Mouse (Mus musculus): Measurements from ENCODE around the gene Fam222a.

Fam222a gene

DNA sequence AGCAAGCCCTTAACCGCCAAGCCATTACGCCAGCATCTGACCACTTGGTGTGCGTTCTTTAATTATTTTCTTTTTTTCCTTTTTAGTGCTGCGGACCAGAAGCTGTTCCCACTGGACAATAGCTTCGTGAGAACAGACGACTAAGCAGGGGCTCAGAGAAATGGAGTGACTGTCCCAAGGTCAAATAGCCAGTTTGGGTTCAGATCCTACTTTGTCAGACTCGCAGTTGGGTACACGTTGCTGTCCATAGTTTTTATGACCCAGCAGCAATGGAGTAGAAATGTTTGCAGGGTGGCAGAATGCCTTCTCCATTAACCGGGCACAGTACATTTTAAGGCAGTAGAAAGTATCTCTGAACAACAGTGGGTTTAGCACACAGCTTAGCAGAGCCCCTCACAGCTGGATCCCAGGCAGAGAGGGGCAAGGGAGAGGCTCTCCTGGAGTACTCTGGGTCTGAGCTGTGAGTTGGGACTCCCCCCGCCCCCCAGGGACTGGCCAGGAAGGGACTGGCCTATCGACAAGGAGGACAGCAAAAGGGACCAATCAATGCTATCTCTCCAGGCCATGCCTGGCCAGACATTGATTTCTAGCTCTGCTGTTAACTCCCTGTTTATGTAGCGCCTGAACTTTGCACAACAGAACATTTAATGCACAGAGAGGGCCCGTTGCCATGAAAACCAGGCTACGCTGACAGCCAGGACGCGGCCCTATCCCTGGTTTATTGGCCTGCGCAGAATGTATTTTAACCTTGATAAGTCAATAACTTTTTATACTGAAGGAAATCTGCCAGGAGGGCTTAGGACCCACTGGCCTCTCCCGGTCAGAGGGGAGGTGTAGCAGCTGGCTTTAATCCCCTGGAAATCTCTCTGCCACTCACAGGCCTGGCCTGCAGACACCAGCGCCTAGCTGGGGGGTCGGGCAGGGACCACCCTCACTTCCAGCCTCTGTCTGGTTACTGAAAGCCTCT is 9.8 kb upstream of the Fam222a start:
- DNase-seq (ENCODE audit: low spot score in 2 of 2), result no peak

DNA sequence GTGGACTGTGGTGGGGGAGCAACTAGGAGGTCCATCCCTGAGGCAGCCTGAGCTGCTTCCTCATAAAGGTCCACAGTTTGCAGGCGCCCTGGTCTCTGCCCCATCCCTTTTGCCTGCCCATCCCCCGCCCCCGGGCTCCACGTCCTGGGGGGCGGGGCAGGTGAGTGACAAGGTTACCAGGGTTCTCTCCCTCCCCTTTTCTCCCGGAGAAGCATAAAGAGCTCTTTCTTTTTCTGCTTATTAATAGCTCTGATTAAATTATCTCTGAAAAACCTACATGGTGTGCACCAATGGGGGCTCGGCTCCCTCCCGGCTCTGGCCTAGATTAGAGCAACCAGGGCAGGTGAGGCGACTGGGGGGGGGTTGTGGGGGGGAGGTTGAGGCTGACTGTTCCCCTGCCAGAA is 7.3 kb upstream of the Fam222a start:
- no peak for DNase-seq (ENCODE audit: low spot score in 2 of 2)

DNA sequence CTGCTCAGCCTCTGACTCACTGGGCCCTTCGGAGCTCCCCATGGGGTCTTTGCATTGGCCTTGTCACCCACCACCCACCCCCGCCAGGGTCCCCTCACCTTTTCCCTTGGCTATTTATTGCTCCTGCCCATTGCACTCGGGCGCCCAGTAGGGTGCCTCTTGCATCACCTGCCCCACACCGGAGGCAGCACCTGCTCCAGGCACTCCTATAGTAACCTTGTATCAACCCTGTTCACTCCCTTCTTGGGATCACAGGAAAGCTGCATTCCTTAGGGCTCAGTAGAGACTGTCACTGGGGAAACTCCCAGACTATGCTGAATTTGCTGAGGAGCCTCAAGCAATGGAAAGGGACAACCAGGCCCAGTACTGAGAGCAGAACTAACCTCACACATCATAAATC is 6.9 kb upstream of the Fam222a start:
- no peak for DNase-seq (ENCODE audit: low spot score in 2 of 2)

DNA sequence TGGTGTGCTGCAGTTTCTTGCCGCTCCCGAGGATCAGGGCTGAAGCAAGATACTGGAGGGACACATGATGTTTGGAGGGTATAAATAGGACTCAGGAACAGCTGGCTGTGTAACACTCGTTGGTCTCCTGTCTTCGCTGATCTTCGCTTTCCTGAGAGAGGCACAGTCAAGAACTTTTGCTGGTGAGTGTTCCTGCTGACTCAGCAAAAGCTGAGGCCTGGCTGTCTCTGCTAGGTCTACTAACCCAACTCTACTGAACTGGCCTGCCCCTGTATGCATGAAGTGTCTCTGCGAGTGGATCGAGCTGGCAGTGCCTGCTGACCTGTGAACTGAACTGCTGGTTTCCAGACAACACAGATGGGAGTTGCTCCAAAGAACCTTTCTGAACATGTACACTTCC is 3.8 kb upstream of the Fam222a start:
- no peak for DNase-seq (ENCODE audit: low spot score in 2 of 2)

DNA sequence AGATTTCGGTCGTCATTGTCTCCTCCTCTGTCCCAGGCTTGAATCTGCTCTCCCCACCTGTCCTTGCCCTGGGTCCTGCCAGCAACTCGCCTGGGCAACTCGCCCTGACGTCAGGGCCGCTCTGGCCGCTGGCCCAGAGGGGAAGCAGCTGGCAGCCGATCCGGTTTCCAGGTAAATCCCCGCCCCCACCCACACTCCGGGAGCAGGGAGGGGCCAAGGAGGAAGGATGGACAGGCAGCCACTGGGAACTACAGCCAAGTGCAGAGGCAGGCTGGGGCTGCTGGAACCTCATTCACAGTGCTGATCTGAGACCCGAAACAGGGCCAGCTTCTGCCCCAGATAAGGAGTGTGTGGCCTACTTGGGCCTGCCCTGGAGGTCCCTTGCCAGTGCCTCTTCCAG is 2.5 kb upstream of the Fam222a start:
- DNase-seq (ENCODE audit: low spot score in 2 of 2), result no peak

DNA sequence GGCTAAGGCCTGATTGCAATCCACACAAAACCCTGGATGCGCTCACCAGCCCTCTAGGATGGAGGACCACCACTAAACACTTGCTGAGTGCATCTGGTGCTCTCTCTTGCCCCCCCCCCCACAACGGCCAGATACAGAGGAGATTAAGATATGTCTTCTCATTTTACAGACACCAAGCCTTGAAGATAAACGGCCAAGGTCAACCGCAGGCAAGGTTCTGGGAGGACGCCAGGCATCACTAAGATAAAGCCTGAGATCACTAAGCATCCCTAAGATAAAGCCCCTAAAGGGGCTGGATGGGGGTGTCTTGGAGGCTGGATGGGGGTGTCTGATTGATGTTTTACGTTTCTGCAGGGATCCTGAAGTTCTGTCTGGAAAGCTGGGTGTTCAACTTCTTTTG is 2.1 kb upstream of the Fam222a start:
- DNase-seq (ENCODE audit: low spot score in 2 of 2), result no peak

DNA sequence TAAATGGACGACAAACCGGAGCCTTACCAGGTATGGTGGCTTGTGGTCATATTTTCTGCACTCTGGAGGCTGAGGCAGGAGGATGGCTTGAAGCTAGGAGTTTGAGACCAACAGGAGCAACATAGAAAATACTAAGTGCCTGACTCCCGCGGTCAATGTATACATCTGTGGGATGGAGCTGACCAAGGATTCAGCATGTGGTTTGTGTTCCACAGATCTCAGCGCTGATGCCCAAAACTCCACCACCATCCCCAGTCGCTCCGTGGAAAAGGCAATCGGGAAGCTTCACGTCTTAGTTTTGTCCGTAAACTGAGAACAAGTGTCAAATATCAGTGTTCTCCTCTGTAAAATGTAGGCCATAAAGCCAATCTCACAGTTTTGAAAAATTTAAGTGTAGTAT is 1.4 kb upstream of the Fam222a start:
- DNase-seq (ENCODE audit: low spot score in 2 of 2), result no peak

DNA sequence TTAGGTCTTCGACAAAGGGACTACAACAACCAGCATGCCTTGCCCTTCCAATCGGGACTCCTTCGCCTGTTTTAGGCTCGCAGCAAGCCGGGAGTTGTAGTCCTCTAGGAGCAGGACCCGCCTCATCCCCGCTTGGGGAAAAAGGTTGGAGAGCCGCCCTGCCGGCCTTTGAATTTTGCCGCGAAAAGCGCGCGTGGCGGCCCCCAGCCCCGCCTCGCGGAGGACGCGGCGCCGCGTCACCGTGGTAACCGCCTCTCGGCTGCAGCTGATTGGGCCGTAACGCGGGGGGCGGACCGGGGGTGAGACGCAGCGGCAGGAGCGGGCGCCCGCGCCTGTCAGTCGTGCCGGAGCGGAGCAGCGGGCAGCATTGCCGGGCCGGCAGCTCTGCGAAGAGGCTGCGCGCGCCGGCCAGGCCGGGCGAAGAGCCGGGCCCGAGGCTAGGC is 720 bp upstream of the Fam222a start:
- peak; percentile 74 to 83 for DNase-seq (ENCODE audit: low spot score in 2 of 2)

DNA sequence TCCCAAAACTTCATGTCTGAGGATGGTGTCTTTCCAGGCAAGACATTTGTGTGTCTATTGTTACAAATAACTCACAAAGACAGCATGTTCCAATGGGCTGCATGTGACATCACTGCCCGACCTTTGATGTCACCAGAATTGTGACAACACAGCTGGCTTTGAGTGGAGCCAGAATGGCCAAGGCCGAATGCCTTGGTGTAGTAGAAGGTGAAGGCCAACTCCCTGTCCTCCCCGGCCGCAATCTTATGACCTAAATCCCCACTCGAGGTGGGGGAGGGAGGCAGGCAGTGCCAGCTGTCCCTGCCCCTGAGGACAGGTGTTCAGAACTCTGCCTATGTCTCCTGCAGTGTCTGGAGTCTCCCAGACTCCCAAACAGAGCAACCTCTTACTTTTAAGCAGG is 1.0 kb downstream of the Fam222a start:
- DNase-seq (ENCODE audit: low spot score in 2 of 2), result no peak

DNA sequence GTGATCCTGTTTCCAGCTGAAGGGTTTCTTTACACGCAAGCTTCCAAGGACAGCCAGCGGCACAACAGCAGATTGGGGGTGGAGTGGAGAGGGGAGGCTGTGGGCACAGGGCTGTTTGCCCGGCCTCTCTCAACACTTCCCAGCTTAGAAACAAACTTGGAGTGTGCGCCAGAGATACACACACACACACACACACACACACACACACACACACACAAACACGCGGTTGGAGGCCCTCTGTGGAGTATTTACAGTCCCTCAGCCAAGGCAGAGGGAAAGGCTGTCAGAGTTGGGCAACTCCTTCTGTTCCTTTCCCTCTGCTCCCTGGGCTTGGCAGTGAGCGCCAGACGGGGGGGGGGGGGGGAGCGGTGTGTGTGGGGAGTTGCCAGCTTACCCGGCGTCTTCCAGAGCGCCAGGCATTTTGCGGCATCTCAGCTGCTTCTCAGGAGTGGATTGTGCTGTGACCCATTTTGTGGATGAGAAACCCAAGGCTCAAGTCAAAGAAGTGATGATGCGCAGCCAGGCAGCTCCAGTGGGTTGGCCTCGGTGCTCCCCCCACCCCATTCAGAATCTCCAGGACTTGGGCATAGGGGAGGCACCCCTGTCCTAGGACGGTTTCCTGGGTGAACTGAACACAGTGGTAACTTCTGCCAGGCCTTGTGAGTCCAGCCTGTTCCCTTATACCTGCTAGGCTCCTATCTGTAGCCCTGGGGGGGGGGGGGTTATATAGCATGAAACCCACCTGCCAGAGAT is 2.3 kb downstream of the Fam222a start:
- no peak for DNase-seq (ENCODE audit: low spot score in 2 of 2)

DNA sequence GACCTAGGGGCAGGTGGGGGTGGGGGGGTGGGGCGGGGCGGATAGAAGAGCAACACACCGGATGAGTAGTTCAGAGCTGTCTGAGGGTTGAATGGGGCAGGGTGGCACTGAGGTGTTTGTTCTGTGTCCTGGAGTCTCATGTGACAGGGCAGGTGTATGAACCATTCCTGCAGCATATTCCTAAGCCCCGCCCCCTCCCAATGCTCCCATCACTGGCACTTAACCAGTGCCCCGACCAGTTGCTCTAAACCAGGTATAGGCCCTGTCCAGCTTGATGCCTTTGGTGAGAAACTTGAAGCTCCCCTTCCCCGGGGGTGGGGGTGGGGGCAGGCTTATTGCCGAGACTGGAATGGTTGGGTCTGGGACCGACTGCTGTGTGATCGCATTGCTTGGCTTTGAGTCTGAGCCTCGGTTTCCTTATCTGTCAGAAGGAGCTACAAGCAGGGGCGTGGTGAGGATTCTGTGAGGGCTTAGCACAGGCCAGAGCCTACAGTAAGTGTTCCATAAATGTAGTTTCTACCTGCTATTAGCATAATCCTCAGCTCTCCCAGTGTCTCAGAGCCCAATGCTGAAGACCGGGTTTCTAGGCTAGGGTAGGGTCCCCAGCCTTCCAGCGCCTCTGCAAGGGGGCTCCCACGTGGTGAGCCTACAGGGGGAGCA is 3.1 kb downstream of the Fam222a start:
- no peak for DNase-seq (ENCODE audit: low spot score in 2 of 2)

DNA sequence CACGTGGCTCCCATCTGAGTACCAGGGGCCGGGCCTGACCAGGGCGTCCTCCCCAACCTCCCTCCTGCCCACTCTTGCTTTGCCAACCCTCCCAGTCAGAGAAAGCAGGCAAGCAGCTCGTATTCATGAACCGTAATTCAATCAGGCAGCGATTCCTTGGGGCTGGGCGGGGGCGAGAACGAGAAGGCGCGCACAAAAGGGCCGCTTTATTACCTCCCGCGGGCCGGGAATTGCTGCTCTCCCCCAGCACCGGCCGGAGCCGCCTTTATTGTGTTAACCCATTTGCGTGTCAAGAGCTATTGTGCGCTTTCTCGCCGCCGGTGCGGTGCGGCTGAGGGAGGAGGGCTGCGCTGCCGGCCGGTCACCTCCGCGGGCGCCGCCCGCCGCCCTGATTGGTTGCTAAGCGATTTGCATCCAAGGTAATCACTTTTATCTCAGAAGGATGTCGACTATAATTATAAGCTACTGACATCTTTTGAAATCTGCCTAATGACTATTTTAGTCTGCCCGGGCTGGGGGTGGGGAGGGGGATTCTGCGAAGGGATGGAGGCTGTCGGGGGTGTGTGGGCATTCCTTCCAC is 3.7 kb downstream of the Fam222a start:
- no peak for DNase-seq (ENCODE audit: low spot score in 2 of 2)

DNA sequence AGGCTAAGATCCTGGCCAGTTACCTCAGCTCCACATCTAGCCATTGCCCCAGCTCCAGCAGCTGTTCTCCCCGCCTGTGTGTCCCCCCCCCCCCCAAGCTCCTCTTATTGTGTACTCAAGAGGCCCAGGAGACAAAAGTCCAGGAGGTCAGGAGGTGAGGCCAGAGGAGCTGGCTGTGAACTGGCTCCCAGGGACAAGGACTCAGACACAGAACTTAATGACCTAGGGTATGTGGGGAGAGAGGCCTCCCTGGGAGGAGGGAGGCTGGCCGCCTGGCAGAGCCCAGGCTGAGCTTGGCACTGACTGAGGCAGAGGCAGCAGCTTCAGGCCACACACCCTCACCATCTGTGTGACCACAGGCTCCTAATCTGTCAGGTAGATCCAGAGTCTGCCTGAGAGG is 5.2 kb downstream of the Fam222a start:
- DNase-seq (ENCODE audit: low spot score in 2 of 2), result no peak

DNA sequence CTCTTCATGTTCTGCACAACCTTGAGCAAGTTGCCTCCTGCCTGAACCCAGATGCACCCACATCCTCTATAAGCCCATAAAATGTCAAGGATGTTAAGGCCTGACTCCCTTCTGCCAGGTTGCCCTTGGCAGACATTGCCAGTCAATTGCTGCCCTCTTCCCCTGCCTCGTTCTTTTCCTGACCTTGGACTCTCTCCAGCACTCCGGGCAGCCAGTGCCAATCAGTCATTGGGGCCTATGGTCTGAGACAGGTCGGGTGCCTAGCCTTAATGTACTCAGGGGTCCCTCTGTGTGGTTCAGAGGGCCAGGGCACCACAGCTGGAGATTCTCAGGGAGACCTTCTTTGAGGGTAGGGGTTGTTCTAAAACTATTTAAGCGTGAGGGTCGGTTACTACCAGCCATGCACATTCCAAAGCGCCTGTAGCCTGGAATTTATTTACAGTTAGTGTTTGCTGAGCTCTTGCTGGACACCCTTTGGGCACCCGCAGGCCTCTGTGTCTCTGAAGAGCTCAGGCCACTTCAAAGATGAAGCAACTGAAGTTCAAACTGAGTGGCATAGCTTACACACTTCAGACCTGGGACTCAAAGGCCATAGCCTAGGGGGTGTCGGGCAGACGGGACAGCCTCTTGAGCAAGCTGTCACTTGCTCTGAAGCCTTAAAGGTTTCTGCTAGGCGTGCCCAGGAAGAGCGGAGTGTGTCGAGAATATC is 6.3 kb downstream of the Fam222a start:
- no peak for DNase-seq (ENCODE audit: low spot score in 2 of 2)

DNA sequence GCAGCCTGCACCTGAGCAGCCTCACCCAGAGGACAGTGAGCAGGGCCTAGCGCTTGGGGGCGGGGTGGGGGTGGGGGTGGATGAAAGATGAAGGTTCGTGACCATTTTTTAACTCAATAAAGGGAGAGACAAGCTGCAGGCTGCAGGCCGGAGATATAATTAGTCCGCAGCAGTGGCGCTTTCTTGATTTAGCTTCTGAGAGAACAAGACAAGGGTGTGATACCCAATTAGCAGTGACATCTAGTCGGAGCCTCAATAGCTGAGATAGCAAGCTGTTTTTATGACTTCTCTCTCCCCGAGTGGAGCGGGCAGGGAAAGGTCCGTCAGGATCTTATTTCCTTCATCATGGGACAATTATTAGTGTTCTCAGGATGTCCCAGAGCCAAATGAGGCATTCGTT is 7.2 kb downstream of the Fam222a start:
- DNase-seq (ENCODE audit: low spot score in 2 of 2), result no peak

DNA sequence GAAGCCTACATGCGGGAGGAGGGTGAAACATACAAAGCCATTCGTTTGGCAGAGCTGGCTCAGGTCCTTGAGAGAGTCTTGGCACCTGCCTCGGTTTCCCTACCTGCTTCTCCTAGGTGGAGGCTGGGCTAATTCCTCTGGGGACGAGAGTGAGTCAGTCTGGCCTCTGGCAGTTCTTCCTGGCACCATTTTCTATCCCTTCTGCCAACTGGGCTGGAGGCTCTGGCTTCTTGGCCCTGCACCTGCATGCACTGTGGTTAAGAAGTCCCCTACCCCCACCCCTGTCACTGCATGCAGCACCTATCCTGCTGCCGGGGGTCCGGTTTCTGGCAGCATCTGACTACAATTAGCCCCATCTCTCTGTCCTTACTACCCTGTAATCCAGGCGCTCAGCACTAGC is 7.7 kb downstream of the Fam222a start:
- no peak for DNase-seq (ENCODE audit: low spot score in 2 of 2)

DNA sequence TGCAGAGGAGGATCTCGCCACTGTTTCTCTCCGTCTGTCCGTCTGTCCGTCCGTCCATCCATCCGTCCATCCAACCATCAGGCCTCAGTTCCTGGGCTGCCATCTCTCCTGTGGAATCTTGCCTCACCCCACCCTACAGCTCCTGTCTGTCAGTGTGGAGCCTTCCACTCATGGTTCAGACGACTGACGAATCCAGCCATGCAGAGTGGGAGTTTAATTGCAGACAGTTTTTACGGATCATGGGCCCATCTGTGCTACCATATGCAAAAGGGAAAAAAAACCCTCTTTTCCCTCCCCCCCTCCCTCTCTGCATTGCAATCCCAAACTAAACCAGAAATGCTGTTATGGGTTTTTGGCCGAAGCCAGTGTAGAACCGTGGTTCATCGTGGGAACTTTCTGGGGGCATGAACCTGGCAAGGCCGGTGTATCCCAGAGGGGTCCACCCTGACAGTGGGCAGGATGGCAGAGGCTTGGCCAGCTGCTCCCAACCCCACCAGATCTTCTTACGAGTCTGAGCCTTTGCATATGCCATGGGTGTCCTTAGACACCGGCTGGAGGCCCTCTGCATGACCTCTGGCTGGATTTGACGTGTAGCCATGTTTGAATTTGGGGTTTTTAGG is 8.3 kb downstream of the Fam222a start:
- no peak for DNase-seq (ENCODE audit: low spot score in 2 of 2)

DNA sequence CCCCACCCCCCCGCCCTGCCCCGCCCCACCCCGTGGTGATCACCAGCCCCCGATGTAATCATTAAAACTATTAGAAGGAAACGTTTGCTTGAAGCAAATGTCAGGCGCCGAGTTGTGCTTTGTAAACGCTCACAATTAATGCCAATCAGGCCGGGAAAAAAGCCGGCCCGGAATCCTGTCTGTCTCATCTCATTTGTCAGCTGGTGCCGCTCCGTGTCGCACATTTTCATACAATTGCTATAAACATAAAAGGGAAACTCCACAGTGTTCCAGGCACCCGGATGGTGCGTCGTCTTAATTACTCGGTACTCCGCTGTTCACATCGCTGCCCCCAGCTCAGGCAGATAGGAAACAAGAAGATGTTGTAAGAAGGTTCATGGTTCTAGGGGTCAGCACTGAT is 10.5 kb downstream of the Fam222a start:
- no peak for DNase-seq (ENCODE audit: low spot score in 2 of 2)

DNA sequence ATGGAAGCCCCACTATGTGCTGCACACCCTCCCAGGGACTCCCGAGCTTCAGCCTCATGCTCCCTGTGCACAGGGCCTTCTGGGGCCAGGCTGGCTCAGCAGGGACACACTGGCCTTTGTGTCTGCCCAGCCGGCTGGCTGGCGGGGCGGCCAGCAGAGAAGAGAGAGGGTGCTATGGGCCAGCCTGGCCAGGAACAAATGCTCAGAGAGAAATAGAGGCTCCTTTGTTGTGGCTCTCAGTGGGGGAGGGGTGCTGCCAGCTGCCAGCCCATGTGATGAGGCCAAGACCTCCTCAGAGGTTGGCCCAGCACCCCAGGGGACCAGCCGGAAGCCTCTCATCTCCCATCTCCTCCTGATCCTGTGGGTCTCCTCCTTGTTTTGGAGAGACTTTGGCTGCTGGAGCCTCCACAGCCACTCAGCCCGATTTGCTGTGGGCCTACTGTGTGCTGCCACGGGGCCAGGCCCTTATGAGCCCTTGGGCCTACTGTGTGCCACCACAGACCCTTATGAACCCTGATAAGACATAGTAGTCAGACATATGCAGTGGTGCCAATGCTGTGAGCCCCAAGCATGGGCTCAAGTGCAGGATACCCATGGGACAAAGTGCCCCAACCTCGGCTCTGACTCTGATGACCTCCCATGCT is 12.0 kb downstream of the Fam222a start:
- no peak for DNase-seq (ENCODE audit: low spot score in 2 of 2)

DNA sequence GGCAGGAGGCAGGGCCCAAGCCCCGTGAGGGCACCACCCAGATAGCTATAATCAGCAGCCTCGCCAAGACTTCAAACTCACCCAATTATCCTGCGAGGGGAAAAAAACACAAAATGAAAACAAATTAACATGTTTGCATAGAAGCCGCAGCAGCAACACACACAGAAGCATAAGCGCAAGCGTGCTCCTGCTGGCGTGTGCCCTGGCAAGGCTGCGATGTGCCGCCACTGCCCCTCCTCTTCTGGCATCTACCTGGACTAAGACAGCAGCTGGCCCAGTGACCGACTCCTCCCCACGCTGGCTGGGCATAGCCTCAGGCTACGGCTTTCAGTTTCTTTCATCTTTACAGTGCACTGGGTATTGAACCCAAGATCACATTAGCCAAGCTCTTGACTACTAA is 13.7 kb downstream of the Fam222a start:
- DNase-seq (ENCODE audit: low spot score in 2 of 2), result no peak

DNA sequence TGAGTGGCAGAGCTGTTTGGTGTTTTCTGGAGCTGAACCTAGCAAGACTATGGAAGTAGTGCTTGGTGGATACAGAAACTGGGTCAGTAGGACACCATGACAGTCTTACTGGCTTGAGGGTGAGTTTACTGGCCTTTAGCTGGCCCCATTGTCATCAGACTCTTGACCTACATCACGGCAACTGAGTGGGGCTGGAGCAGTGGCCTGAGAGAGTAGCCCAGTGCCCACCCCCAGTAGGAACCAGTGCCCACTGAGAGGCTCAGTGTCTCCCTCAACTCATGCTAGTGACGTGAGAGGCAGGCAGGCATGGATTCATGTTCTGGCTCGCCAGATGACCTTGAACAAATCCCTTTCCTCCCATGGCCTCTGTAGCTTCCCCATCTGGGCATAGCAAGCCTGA is 15.2 kb downstream of the Fam222a start:
- no peak for DNase-seq (ENCODE audit: low spot score in 2 of 2)
